Mouse (Mus musculus) embryo, embryonic 9.5 days (tissue): Measurements from ENCODE around the gene Pramel4.
"Not testable (repeated sequence)": the region's sequence is repeated elsewhere in the genome, so short reads cannot be mapped to it uniquely, and the experiment has no call there.

Source experiments
- DNase-seq: peaks from one replicate; pipeline ENCODE4 v3.0.0-alpha.2; 2017; ENCODE audit errors: extremely low spot score

Gene Pramel4

GRCm38 (mm10) chr4:144058826-144059225, at the start of gene Pramel4:
Gene Pramel4 (plus strand): TSS chr4:144059126.
- not testable (repeated sequence) for DNase-seq

- not testable (repeated sequence) for DNase-seq
Measured at GRCm38 (mm10) chr4:144106174-144106573, 47.2 kb downstream of the Pramel4 start, which contains the start of gene Gm13102. Gene Gm13102 (plus strand): TSS chr4:144106474.
